Mouse (Mus musculus) brain, embryonic 14.5 days (tissue): Measurements from ENCODE around the gene 1700016D06Rik.

Experiments
- CTCF ChIP-seq: fragments of 200-500 bp; IDR thresholded peaks from 2 replicates; pipeline ENCODE4 v1.5.1; 2012; ENCODE audit warnings: inconsistent platforms, mild to moderate bottlenecking, moderate library complexity, borderline replicate concordance; ENCODE audit not compliant: insufficient read depth, insufficient read length; ENCODE audit errors: extremely low read depth
- POLR2A ChIP-seq: fragments of 200-500 bp; IDR thresholded peaks from 2 replicates; pipeline ENCODE4 v1.6.1; 2012; ENCODE audit warnings: mild to moderate bottlenecking, inconsistent platforms, borderline replicate concordance; ENCODE audit not compliant: poor library complexity, insufficient read depth, insufficient read length, severe bottlenecking; ENCODE audit errors: extremely low read depth

- TF ChIP-seq POLR2A (no peak), CTCF (no peak)
Observed at GRCm38 (mm10) chr8:11717194-11717593, 16.3 kb upstream of the 1700016D06Rik start.
